Mouse (Mus musculus): ENCODE measurements at regions not wholly inside any gene's neighbourhood (a gene's known extent, or its start where the extent isn't known, plus 50 kb on each side); places are given as distances from the start of the nearest gene placed in this dataset.

- no peak for TF ChIP-seq CTCF (IDR thresholded peaks at IDR 0.05; ENCODE audit: low read depth)
- TF ChIP-seq EP300 (IDR thresholded peaks at IDR 0.05; ENCODE audit: low read depth): no peak
These were observed 1514.0 kb upstream of the Lrrc6 start for GRCm38 (mm10) chr15:68014605-68015305.
